ENCODE assay signal across 14 mouse cellular contexts in genomic region chr9:94301896-94302295, GRCm38 (mm10).
"Had no signal": no experiment of that assay in that cellular context is flagged by ENCODE, and none has a peak within 500 bp of the region (broad histone marks: within the 10 kb centered on the region; RNA-seq: fewer than 3 reads in every experiment).

No protein-coding gene starts in this region.

- H3K4me3 ChIP-seq: limb, embryonic 12.5 days; liver, embryonic 13.5 days; lung, embryonic 15.5 days; megakaryocyte, embryonic 14.5 days; midbrain, embryonic 12.5 days; stomach, embryonic 15.5 days had no signal

- H3K27ac ChIP-seq: limb, embryonic 12.5 days; liver, embryonic 13.5 days; lung, embryonic 15.5 days; macrophage; midbrain, embryonic 12.5 days; stomach, embryonic 15.5 days had no signal

- DNase-seq: kidney, postnatal 25 days; liver; liver, embryonic 13.5 days; liver, postnatal 0 days; lung, postnatal 14 days; right cerebral cortex, postnatal 14 days; thymus, adult 2 months; thymus, postnatal 36 days had no signal
